Mouse (Mus musculus) CH12.LX (cell line): Measurements from ENCODE around the gene Scfd2. TPM values are rescaled to one million over a fixed set of nuclear protein-coding genes. Genes with fewer than 3 reads are reported as not detected.

Source experiments
- DNase-seq: peaks from one replicate; pipeline ENCODE4 v3.0.0-alpha.2; 2013; ENCODE audit errors: extremely low read depth
- H3K27ac ChIP-seq: 2 replicates; pipeline ENCODE4 v1.5.1; 2012; ENCODE audit warnings: low read depth, mild to moderate bottlenecking, control low read depth, moderate library complexity; ENCODE audit not compliant: insufficient read depth
- H3K27me3 ChIP-seq: replicated peaks from 2 replicates; pipeline ENCODE3; 2012; ENCODE audit warnings: inconsistent platforms
- H3K36me3 ChIP-seq, 2 experiments: replicated peaks in 1 of 2; 2 replicates each; pipeline versions ENCODE3 to v1.6.1; 2012; ENCODE audit warnings: inconsistent platforms in 1 of 2, low read length in 1 of 2, mild to moderate bottlenecking in 1 of 2, mixed read lengths in 1 of 2, moderate library complexity in 1 of 2; ENCODE audit not compliant: control insufficient read depth in 1 of 2, insufficient read depth in 1 of 2
- H3K4me1 ChIP-seq, 2 experiments: 2 replicates each; pipeline ENCODE4 v1.6.1; 2012; ENCODE audit warnings: inconsistent platforms in 1 of 2, moderate library complexity in 1 of 2; ENCODE audit not compliant: insufficient read depth in 2 of 2, control insufficient read depth in 1 of 2
- H3K4me2 ChIP-seq: 2 replicates; pipeline ENCODE4 v1.6.1; 2012; ENCODE audit warnings: low read depth, mild to moderate bottlenecking, control low read depth; ENCODE audit not compliant: poor library complexity, insufficient read depth, severe bottlenecking
- H3K4me3 ChIP-seq, 3 experiments: fragments of 150-350 bp in 1 of 3; sonication (generic) in 1 of 3; replicated peaks in 1 of 3; 2 replicates each; pipeline versions ENCODE3 to v1.5.1; 2011 to 2012; ENCODE audit warnings: low read depth in 2 of 3, low read length in 2 of 3, mild to moderate bottlenecking in 2 of 3, moderate library complexity in 2 of 3, control low read depth in 1 of 3, improper control_type of control experiment in 1 of 3, inconsistent platforms in 1 of 3, mixed read lengths in 1 of 3; ENCODE audit not compliant: poor library complexity in 1 of 3
- H3K79me2 ChIP-seq: replicated peaks from 2 replicates; pipeline ENCODE4 v1.6.1; 2012; ENCODE audit warnings: mild to moderate bottlenecking, moderate library complexity; ENCODE audit not compliant: control insufficient read depth, poor library complexity, insufficient read depth, severe bottlenecking; ENCODE audit errors: extremely low read depth
- H3K9ac ChIP-seq: 2 replicates; pipeline ENCODE4 v1.6.1; 2012; ENCODE audit warnings: low read depth, mild to moderate bottlenecking, control low read depth, moderate library complexity; ENCODE audit not compliant: insufficient read depth
- H3K9me3 ChIP-seq: replicated peaks from 2 replicates; pipeline ENCODE3; 2012; ENCODE audit warnings: low read length, inconsistent platforms, mixed read lengths
- BHLHE40 ChIP-seq: IDR thresholded peaks from 2 replicates; pipeline ENCODE4 v1.6.1; 2011; ENCODE audit warnings: mild to moderate bottlenecking, low read depth, low read length, improper control_type of control experiment
- CHD1 ChIP-seq: IDR thresholded peaks from 2 replicates; pipeline ENCODE4 v1.6.1; 2012; ENCODE audit warnings: low read depth, low read length, improper control_type of control experiment, inconsistent platforms
- CHD2 ChIP-seq: IDR thresholded peaks from 2 replicates; pipeline ENCODE4 v1.6.1; 2011; ENCODE audit warnings: low read length, improper control_type of control experiment
- CTCF ChIP-seq, 2 experiments: IDR thresholded peaks in 1 of 2; conservative IDR thresholded peaks in 1 of 2; 2 replicates each; pipeline ENCODE4 v1.5.1; 2011 to 2012; ENCODE audit warnings: low read depth in 2 of 2, low read length in 2 of 2, improper control_type of control experiment in 1 of 2, inconsistent platforms in 1 of 2, mild to moderate bottlenecking in 1 of 2, moderate library complexity in 1 of 2
- GABPA ChIP-seq: IDR thresholded peaks from 2 replicates; pipeline ENCODE4 v1.6.1; 2012; ENCODE audit warnings: low read depth, low read length, improper control_type of control experiment, inconsistent platforms; ENCODE audit not compliant: insufficient replicate concordance
- HCFC1 ChIP-seq: IDR thresholded peaks from 2 replicates; pipeline ENCODE4 v1.6.1; 2012; ENCODE audit warnings: low read depth, mild to moderate bottlenecking, inconsistent platforms, low read length, improper control_type of control experiment
- IRF4 ChIP-seq: IDR thresholded peaks from 2 replicates; pipeline ENCODE4 v1.6.1; 2014; ENCODE audit warnings: low read depth, mild to moderate bottlenecking, inconsistent platforms, low read length, improper control_type of control experiment
- KAT2A ChIP-seq: IDR thresholded peaks from 2 replicates; pipeline ENCODE4 v1.6.1; 2012; ENCODE audit warnings: low read length, improper control_type of control experiment, inconsistent platforms; ENCODE audit not compliant: insufficient replicate concordance
- MAFK ChIP-seq: IDR thresholded peaks from 2 replicates; pipeline ENCODE4 v1.6.1; 2011; ENCODE audit warnings: low read length, improper control_type of control experiment; ENCODE audit not compliant: insufficient replicate concordance
- MAX ChIP-seq: IDR thresholded peaks from 2 replicates; pipeline ENCODE4 v1.6.1; 2011; ENCODE audit warnings: low read length, improper control_type of control experiment
- MAZ ChIP-seq: IDR thresholded peaks from 2 replicates; pipeline ENCODE4 v1.6.1; 2012; ENCODE audit warnings: low read depth, mild to moderate bottlenecking, inconsistent platforms, low read length, improper control_type of control experiment, moderate library complexity
- MEF2A ChIP-seq: IDR thresholded peaks from 2 replicates; pipeline ENCODE4 v1.6.1; 2014; ENCODE audit warnings: low read depth, mild to moderate bottlenecking, inconsistent platforms, low read length, improper control_type of control experiment, borderline replicate concordance
- NELFE ChIP-seq: IDR thresholded peaks from 2 replicates; pipeline ENCODE4 v1.6.1; 2011; ENCODE audit warnings: low read depth, low read length, improper control_type of control experiment
- NRF1 ChIP-seq: IDR thresholded peaks from 2 replicates; pipeline ENCODE4 v1.6.1; 2014; ENCODE audit warnings: low read depth, mild to moderate bottlenecking, inconsistent platforms, low read length, improper control_type of control experiment, moderate library complexity
- SIN3A ChIP-seq: IDR thresholded peaks from 2 replicates; pipeline ENCODE4 v1.6.1; 2012; ENCODE audit warnings: low read length, improper control_type of control experiment, inconsistent platforms
- TBP ChIP-seq: conservative IDR thresholded peaks from 2 replicates; pipeline ENCODE4 v1.6.1; 2011; ENCODE audit warnings: low read depth, low read length, improper control_type of control experiment
- TCF12 ChIP-seq: IDR thresholded peaks from 2 replicates; pipeline ENCODE4 v1.6.1; 2014; ENCODE audit warnings: low read depth, mild to moderate bottlenecking, inconsistent platforms, low read length, improper control_type of control experiment
- USF2 ChIP-seq: conservative IDR thresholded peaks from 2 replicates; pipeline ENCODE4 v1.6.1; 2011; ENCODE audit warnings: low read depth, low read length, improper control_type of control experiment
- ZMIZ1 ChIP-seq: IDR thresholded peaks from 2 replicates; pipeline ENCODE4 v1.6.1; 2012; ENCODE audit warnings: low read depth, mild to moderate bottlenecking, inconsistent platforms, low read length, improper control_type of control experiment
- dilution Hi-C: fragments of 300-500 bp; cut with MboI; formaldehyde crosslinking; loops from 2 replicates; pipeline ENCODE4 v1.14.3; 2020; ENCODE audit warnings: low sequenced_read_pairs; ENCODE audit not compliant: extremely low pct_unique_long_range_greater_than_20kb, extremely low pct_ligation_motif_present
- in situ Hi-C: fragments of 300-500 bp; cut with MboI; formaldehyde crosslinking; loops from 3 replicates; pipeline ENCODE4 v1.14.3; 2019; ENCODE audit warnings: low sequenced_read_pairs, low pct_ligation_motif_present, low pct_unique_long_range_greater_than_20kb, mixed read lengths
- polyA plus RNA-seq: library from polyadenylated mRNA; unstranded; fragments of >175 nt; gene quantifications from 2 replicates; pipeline ENCODE4 v1.2.1, GENCODE M21; 2012; ENCODE audit warnings: low read depth; ENCODE audit not compliant: insufficient read length
- total RNA-seq, 2 experiments: library from RNA; depleted of rRNA; stranded (reverse); fragments of 300-350 nt in 1 of 2; fragments of >200 nt in 1 of 2; gene quantifications; 2 replicates each; pipeline ENCODE4 v1.2.3; 2012 to 2014

Scfd2 gene
- total and polyA plus RNA-seq, 3 experiments, result 13.2 to 18.0 (median 14.4) TPM

GRCm38 (mm10) chr5:74291575-74291974 is 240.0 kb downstream of the Scfd2 start:
- H3K27me3 ChIP-seq, result no peaks in the 10 kb centered on the region
- H3K4me1 ChIP-seq, result peaks cover 4 to 11% of the 10 kb centered on the region in 2 experiments; a peak in 2 of 4 replicates
- no peak overlapping the region for H3K4me2 ChIP-seq
- in situ Hi-C loops (no loop called here), dilution Hi-C loops (no loop called here)
- no peak for DNase-seq
- TF ChIP-seq MEF2A (no peak), TCF12 (no peak), MAX (no peak), CTCF (conservative IDR thresholded peaks at IDR 0.05 in 1 of 2, IDR thresholded peaks at IDR 0.05 in 1 of 2; ENCODE audit: low read depth in 2 of 2, low read length in 2 of 2) (no peak), NRF1 (no peak)
- no peaks in the 10 kb centered on the region for H3K79me2 ChIP-seq
- H3K9ac ChIP-seq, result no peak overlapping the region
- H3K4me3 ChIP-seq, result no peak overlapping the region
- no peaks in the 10 kb centered on the region for H3K36me3 ChIP-seq
- H3K9me3 ChIP-seq, result no peaks in the 10 kb centered on the region
- no peak overlapping the region for H3K27ac ChIP-seq

GRCm38 (mm10) chr5:74289957-74290356 is 241.6 kb downstream of the Scfd2 start:
- no peak overlapping the region for H3K27ac ChIP-seq
- no peak for DNase-seq
- dilution Hi-C loops (no loop called here), in situ Hi-C loops (loop anchor here (10.0 kb wide), 3 partner anchors 355 to 605 kb away; no protein-coding TSS in a partner anchor)
- H3K4me3 ChIP-seq, result no peak overlapping the region
- H3K9me3 ChIP-seq, result no peaks in the 10 kb centered on the region
- TF ChIP-seq MAZ (no peak), TBP (no peak), HCFC1 (no peak), SIN3A (no peak), CHD1 (no peak)
- TF ChIP-seq, all 38 proteins: peak for 0
- Histone ChIP-seq H3K4me1 (peaks cover 7 to 27% of the 10 kb centered on the region in 2 experiments), H3K27me3 (no peaks in the 10 kb centered on the region), H3K36me3 (no peaks in the 10 kb centered on the region), H3K79me2 (no peaks in the 10 kb centered on the region), H3K9ac (no peak overlapping the region), H3K4me2 (no peak overlapping the region)

- Histone ChIP-seq H3K79me2 (no peaks in the 10 kb centered on the region), H3K27ac (no peak overlapping the region), H3K4me3 (no peak overlapping the region), H3K27me3 (no peaks in the 10 kb centered on the region), H3K9ac (no peak overlapping the region), H3K9me3 (no peaks in the 10 kb centered on the region), H3K4me1 (peaks cover 10 to 44% of the 10 kb centered on the region in 2 experiments), H3K4me2 (no peak overlapping the region), H3K36me3 (no peaks in the 10 kb centered on the region)
- in situ Hi-C loops, result loop anchor here (10.0 kb wide), 3 partner anchors 353 to 603 kb away; no protein-coding TSS in a partner anchor
- dilution Hi-C loops, result no loop called here
- TF ChIP-seq TCF12 (no peak), IRF4 (no peak), KAT2A (no peak), MAFK (no peak), BHLHE40 (no peak), GABPA (no peak), USF2 (no peak), HCFC1 (no peak), NELFE (no peak), SIN3A (no peak), CHD2 (no peak), ZMIZ1 (no peak), CHD1 (no peak)
- no peak for DNase-seq
These were observed 243.4 kb downstream of the Scfd2 start for GRCm38 (mm10) chr5:74288206-74288605.
